Mouse (Mus musculus): Measurements from ENCODE around the gene Akr1c14.
A peak's percentile ranks its signal among the peaks of the same experiment; 100 is the strongest.
"Not testable (repeated sequence)": the region's sequence is repeated elsewhere in the genome, so short reads cannot be mapped to it uniquely, and the experiment has no call there.

Akr1c14 gene

DNA sequence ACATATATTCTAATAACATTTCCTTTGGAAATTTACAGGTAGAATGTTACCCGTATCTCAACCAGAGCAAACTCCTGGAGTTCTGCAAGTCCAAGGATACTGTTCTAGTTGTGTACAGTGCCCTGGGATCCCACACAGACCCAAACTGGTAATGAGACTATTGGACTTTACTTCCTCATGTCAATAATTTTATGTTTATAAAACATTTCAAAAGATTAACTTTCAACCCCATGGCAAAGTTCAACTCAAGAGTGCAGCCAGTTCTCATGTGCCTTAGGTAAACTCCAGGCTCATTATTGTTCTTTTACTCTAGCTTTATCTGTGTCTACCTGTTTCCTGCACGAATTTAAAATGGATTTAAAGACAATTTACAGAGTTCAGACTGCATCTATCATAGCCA lies at the start of gene Akr1c14:
Gene Akr1c14 (plus strand): TSS at position 293 of the 400 bp plus-strand sequence.
- DNase-seq (ENCODE audit: extremely low read depth, low read depth), result no peak

DNA sequence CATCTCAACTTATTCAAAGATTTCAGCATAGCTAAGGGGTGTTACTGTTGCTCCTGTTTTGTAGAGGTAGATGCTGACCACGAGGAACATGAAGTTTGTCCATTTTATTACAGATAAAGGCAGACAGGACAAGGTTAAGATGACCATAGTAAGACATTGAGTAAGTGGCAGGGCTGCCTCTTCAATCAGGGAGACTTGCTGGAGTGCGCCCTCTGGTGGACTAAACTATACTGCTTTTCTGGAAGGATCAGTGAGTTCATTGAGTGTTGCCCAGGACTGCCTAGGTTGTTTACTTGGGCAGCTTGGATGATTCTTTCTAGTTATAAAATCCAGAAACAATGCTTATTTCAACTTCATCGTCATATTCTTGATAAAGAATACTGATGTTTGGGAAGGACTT lies 47.1 kb upstream of the Akr1c14 start:
- peak; percentile 29 for DNase-seq (ENCODE audit: extremely low read depth, low read depth)

DNA sequence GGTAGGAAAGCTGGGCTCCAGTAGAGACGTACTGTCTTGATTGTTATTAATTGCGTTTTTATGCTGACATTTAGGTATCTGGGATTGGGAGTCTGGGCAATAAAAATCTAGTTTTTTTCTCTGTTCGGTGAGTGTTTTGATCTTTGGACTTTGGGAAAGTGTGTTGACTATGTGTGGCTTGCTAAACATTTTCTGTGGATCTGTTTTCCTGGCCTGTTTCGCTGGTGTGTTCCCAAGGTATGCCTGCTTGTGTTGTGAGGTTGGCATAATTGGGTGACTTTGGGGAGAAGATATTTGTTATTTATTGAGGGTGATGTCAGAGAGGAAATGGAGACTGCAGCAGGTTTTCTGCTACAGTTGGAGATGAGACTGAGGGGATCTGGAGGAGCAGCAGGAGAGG lies 38.0 kb upstream of the Akr1c14 start:
- no peak for DNase-seq (ENCODE audit: extremely low read depth, low read depth)

DNA sequence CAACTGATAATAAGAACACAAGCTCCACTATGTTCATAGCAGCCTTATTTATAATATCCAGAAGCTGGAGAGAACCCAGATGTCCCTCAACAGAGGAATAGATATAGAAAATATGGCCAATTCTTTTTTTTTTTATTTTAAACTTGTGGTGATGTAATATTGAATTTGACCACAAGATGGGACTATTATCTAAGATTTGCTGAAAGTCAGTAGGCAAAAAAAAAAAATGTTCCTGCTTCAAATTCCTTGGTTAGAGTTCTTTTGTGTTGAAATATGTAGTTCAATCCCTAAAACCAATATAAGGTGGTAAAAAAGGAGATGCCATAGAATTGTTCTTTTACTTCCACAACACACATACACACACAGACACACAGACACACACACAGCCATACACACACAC lies 35.0 kb upstream of the Akr1c14 start:
- DNase-seq (ENCODE audit: extremely low read depth, low read depth), result no peak

DNA sequence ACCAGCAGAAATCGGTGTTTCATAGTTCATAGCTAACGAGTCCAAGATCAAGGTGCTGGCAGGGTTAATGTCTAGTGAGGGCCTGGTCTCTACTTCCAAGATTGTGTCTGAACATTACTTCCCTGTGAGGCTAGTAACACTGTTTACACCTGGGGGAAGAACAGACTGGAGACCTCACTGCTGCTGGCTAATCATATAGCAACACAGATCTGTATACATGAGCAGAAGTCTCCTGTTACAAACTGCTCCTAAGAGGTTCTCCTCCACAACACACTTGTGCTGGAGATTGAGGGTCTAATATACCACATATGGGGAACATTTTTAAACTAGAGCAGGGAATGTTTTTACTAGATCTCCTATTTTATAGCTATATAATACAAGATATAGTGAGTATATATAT lies 18.9 kb upstream of the Akr1c14 start:
- no peak for DNase-seq (ENCODE audit: extremely low read depth, low read depth)

DNA sequence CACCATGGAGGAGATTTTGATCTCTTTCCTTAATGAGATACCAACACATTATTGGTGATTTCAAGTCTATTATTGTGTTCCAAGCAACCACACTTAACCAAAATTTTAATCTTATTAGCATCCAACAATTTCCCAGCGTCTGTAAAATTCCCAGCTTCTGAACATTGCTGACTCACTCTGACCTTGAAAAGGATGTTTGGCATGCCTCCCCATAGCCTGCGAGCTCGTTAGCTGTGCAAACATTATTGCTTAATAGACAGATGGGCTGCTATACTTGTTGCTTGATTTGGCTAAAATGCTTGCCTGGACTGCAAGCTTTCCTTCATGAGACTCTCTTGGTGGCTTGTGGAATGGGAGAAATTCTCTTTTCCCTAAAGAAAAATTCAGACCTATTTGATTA lies 16.3 kb upstream of the Akr1c14 start:
- no peak for DNase-seq (ENCODE audit: extremely low read depth, low read depth)

DNA sequence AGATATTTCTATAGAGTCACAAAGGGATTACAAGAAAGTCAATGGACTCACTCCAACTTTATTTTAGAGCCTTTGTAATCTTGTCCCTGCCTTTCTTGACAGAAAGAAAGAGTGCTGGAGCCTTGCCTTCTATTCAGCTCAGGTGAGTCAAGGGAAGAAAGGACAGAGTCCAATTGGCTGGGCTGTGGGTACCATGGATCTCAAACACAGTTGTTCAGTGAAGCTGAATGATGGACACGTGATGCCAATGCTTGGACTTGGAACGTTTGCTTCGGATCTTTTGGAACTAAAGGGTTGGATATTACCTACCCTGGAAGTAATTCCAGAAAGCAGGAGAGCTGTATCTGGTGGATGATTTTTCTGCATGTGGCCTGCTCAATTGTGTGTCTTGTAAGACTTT lies 13.8 kb upstream of the Akr1c14 start:
- DNase-seq (ENCODE audit: extremely low read depth, low read depth), result no peak

DNA sequence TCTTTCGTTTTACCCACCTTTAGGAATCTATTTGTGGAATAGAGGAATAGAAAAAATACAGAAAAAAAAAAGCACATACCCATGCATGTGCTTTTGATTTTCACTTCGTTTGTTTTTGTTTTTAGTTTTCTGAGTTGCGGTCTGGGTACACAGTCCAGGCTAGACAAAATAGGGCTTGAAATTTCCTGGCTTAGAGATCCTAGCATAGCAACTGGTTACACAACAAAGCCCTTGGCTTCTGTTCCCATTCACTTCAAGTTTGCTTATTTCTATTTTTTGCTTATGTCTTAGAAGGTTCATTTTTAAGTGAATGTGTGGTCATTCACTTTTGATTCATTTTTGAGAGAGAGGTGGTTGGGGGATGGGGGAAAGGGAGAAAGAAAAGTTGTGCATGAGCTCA lies 2.7 kb upstream of the Akr1c14 start:
- no peak for DNase-seq (ENCODE audit: extremely low read depth, low read depth)

DNA sequence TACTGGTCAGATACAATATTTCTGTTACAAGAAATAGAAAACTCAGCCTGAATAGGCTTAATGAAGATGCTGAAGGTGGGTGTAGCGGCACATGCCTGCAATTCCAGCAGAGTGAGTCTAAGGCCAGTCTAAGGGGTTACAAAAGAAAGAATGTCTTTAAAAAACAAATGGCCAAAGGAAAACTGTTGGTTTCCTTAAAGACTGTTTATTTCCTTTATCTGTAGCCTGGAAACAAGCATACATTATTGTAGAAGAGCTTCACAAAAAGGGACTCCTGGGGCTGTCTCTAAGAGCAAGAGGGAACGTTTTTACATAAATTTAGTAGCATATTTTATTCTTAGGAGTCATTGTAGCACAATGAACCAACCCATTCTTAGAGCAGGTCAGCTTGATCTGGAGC lies 2.0 kb upstream of the Akr1c14 start:
- DNase-seq (ENCODE audit: extremely low read depth, low read depth), result no peak

DNA sequence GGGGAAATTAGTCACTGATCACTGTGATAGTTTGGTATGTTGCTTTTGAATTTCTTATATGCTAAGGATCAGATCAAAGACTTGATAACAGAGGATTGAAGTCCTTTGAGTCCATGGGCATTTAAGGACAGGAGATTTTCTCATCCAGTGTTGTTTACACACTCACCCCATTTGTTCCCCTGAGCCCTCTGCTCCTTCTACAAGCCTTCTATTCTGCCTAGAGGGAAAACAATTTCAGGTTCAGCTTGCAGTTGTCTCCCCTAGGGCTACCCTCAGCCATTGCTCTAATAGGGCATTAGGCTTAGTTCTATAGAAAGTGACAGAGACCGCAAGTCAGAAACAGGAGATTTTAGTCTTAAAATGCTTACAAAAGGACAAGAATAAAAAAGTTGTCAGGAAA lies 585 bp upstream of the Akr1c14 start:
- DNase-seq (ENCODE audit: extremely low read depth, low read depth), result no peak

DNA sequence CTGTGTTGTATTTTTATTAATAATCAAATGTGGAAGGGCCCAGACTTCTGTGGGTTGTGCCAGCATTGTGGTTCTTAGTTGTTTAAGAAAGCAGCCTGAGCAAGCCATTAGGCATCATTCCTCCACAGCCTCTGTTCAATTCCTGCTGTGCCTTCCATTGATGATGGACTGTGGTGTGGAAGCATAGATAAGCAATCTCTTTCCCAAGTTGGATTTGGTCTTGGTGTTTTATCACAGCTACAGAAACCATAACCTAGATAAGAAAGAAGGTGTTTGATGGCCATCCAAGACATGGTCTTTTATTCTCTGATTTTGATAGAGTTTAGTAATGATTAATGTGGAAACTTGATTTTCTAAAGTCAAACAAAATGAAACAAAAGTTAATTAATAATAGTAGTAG lies 844 bp downstream of the Akr1c14 start:
- DNase-seq (ENCODE audit: extremely low read depth, low read depth), result no peak

DNA sequence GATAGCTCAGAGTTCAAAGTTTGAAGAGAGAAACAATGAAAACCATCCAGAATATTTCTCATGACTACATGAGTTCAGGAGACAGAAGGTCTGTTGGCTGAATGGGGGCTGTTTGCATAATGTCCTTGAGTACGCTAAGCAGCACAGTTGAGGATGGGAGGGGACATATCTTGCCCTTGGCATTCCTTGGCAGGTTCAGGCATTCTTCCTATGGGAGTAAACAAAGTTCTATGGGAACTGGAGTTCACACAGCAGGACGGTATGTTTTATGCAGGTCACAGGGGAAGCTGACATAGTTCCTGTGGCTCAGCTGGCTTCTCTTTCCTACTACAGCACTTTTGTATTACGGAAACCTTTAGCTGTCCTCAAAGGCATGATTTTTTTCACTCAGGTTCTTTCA lies 6.6 kb downstream of the Akr1c14 start:
- no peak for DNase-seq (ENCODE audit: extremely low read depth, low read depth)

DNA sequence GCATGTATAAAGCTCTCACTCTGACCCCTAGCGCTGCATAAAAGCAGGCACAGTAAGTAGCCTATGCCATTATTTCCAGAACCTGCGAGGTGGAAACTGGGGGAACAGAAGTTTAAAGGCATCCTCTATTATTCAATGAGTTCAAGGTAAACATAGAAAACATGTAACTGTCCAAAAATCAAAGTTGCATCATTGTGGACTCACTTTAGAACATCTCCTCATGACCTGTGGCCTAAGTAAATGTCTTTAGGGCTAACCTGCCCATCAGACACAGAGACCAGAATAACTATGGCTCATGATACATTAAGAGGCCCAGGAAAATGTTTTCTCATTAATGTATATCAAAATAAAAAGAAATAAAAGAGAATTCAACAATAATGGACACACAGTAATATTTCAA lies 7.4 kb downstream of the Akr1c14 start:
- DNase-seq (ENCODE audit: extremely low read depth, low read depth), result no peak

DNA sequence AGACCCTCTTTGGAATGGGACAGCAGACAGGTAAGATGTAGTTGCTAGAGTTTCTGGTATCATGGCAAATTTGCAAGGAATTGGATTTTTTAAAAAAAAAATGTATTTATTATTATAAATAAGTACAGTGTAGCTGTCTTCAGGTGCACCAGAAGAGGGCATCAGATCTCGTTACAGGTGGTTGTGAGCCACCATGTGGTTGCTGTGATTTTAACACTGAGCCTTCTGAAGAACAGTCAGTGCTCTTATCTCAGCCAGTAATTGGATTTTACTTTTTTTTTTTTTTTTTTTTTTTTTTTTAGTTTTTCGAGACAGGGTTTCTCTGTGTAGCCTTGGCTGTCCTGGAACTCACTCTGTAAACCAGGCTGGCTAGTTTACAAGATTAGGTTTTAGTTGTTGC lies 9.4 kb downstream of the Akr1c14 start:
- not testable (repeated sequence) for DNase-seq (ENCODE audit: extremely low read depth, low read depth)

DNA sequence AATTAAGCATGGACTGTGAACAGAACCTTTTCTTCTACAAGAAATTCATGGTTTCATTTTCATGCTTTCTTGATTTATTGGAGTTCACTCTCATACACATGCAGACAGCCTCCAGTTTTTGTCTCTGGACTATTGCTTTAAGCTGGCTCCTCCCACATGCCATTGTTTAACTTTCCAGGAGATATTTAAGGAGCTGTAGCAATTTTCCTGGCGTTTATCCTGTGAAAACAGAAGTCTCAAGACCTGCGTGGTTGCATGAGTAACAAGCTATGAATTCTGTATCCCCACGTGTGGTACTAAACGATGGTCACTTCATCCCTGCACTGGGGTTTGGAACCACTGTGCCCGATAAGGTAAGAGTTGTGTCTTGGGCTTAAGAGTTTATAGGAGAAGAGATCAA lies 10.6 kb downstream of the Akr1c14 start:
- DNase-seq (ENCODE audit: extremely low read depth, low read depth), result no peak

DNA sequence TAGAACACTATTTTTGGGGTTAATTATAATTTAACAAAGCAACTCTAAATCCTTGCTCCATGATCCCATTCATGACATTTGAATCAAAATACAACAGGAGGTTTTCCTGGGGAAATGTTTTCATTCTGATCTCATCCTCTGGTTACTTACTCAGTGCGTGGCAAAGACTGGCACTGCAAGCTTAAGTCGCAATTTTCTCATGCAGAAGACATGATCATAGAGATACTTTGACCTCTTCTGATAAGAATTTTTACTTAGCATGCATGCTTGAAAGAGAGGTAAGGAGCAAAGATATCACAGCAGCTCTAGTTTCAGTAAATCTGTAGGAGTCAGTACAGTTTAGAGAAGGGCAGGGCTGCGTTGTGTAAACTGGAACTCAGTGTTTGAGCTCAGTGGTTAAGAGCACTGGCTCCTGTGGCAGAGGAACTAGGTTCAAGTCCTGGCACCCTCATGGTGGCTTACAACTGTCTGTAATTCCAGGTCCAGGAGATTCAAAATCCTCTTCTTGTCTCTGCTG lies 11.5 kb downstream of the Akr1c14 start:
- no peak for DNase-seq (ENCODE audit: extremely low read depth, low read depth)

DNA sequence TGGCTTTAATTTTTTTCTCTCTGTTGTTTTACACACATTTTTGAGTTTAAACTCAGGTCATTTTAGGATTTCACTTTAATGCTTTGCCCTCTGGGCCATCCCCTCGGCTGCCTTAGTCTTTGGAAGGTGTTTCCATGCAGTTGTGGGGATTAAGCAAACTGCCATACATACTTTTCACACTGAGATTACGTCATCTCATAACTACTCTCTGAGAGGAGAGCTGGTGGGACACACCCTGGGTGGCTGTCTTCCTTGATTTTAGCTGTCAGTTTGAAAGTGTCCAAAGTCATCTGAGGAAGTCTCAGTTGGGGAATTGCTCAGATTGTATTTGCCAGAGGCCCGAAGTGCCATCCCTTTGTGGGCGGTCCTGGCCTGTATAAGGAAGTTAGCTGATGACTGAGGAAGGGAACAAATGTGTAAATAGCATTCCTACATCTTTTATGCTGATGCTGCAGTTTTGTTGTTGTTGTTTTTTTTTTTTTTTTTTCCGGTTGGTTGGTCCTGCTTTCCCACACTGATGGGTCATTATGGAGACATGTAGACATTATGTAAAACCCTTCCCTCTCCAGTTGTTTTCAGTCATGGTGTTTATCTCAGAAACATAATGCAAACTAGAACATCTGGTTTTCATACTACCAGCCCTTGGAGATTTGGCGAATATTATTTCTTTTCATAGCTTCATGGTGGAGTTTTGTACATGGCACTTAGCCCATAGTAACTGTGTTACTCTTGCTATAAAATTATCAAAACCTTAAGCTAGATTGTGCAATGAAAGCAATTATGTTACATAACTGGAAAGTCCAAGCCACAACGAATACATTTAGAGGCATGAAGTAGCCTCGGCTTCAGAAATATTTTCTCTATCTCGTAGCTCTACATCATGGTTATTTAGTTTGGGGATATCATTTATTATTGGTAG lies 28.0 kb downstream of the Akr1c14 start:
- no peak for DNase-seq (ENCODE audit: extremely low read depth, low read depth)

DNA sequence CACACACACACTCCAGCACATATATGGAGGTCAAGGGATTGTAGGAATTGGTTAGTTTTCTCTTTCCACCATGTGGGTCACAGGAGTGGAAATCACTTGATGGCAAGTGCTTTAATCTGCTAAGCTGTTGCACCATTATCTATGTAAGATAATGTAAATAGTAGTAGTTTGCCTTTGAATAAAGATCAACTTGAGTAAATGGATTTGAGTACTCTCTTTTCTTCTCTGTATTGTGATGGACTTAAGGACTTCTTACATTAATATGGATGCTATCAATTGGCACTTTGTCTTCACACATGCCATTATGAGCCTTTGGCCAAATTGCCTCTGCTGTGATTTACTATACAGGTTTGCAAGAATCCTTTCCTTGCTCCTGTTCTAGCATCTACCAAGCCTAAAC lies 31.1 kb downstream of the Akr1c14 start:
- no peak for DNase-seq (ENCODE audit: extremely low read depth, low read depth)

DNA sequence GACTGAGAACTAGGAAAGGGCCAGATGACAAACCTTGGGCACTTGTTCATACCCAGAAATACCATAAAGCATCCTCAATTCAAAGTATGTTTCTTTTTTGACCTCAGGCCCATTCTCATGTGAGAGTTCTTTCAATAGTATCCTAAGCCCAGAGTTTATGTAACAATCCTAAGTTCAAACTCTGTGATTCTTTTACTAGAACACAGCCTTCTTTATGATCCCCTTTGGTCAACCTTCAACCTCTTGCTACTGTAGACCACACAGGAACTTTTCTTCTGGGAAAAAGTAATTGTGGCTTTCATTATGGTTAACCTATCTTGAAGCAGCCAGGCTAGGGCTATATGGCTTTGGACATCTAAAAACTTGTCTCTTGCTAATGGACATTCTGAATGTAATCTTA lies 52.9 kb downstream of the Akr1c14 start:
- no peak for DNase-seq (ENCODE audit: extremely low read depth, low read depth)

DNA sequence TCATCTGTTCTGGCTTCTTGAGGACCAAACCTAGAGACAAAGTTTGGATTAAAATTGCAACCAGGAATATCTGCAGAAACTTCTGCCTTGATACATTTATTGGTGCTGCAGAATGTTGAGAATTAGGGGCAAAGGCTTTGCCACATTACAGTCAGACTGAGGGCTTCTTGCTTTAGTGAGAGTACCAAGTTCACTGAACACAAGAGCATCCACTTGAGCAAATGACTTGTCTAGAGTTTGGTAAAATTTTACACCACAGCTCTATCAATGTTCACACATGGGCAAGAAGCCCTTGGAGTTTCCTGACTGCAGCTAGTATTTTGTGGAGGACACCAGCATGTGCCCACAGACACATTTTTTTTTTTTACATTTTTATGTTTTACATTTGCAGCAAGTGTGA lies 53.9 kb downstream of the Akr1c14 start:
- no peak for DNase-seq (ENCODE audit: extremely low read depth, low read depth)

DNA sequence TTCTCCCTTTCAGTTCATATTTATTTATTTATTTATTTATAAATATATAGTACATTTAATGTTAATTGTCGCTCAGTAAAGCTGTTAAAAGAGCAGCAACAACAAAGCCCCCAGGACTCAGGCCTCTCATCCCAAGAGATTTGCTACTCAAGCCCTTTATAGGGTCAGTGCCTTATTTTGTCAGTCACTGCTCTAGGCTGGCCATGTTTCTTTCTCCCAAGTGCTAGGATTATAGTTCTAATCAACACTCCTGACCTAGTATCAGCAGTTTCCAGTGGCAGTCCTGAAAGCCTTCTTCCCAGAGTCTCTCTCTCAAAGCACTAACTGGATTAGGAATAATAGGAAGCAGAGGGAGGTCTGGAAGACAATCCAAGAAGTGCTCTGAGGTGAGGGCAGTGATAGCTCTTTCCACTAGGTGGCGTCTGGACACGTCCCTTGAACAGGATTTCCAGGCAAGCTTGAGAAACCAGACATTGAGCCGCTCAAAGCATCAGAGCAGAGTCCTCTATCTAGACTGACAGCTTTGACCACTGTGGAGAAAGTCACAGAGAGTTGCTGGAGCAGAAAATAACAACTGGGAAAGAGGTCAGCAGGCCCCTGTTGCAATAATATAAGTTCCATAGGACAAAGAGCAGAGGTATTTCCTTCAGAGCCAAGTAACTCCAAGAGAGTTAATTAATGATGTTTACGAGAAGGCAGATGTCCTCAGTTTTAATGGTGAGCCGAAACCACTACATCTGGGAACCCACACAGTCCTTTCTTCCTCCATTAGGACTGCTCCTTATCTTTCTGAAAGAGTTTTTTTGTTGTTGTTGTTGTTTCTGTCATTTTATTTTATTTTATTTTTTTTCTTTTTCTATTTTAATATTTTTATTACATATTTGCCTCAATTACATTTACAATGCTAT lies 61.7 kb downstream of the Akr1c14 start:
- DNase-seq (ENCODE audit: extremely low read depth, low read depth), result no peak

Measured in MEL-GATA-1-ER (cell line).